Mouse (Mus musculus): ENCODE data around the gene Arhgap18.

- TF ChIP-seq CTCF (conservative IDR thresholded peaks at IDR 0.05; ENCODE audit: low read length) = no peak
- TF ChIP-seq NANOG (IDR thresholded peaks at IDR 0.05; ENCODE audit: borderline replicate concordance, low read length) = no peak
- no peak for TF ChIP-seq POU5F1 (IDR thresholded peaks at IDR 0.05; ENCODE audit: borderline replicate concordance, low read length)
These were observed 28.5 kb upstream of the Arhgap18 start for GRCm38 (mm10) chr10:26724704-26725103.

Data from E14TG2a.4 (cell line).